Mouse (Mus musculus) spleen, adult 2 months (tissue): Measurements from ENCODE around the gene Gm5447. TPM values are rescaled to one million over a fixed set of nuclear protein-coding genes. Genes with fewer than 3 reads are reported as not detected.

Experiments
- DNase-seq, 2 experiments: peaks; one replicate each; pipeline versions ENCODE4 v3.0.0 to v3.0.0-alpha.2; 2012 to 2021; ENCODE audit warnings: low spot score in 2 of 2, low read depth in 1 of 2
- H3K27ac ChIP-seq: fragments of 200-500 bp; 2 replicates; pipeline ENCODE4 v1.5.1; 2012; ENCODE audit warnings: low read length, inconsistent platforms; ENCODE audit not compliant: insufficient read depth
- H3K27me3 ChIP-seq: fragments of 200-500 bp; 2 replicates; pipeline ENCODE4 v1.6.1; 2012; ENCODE audit warnings: mild to moderate bottlenecking, moderate library complexity, low read length, inconsistent platforms; ENCODE audit not compliant: control insufficient read depth, insufficient read depth
- H3K36me3 ChIP-seq: fragments of 200-500 bp; 2 replicates; pipeline ENCODE4 v1.6.1; 2012; ENCODE audit warnings: mild to moderate bottlenecking, low read length, inconsistent platforms; ENCODE audit not compliant: control insufficient read depth, insufficient read depth
- H3K4me1 ChIP-seq: fragments of 200-500 bp; 2 replicates; pipeline ENCODE4 v1.6.1; 2011; ENCODE audit warnings: inconsistent platforms; ENCODE audit not compliant: control insufficient read depth, insufficient read depth, insufficient read length
- H3K4me3 ChIP-seq: fragments of 200-500 bp; 2 replicates; pipeline ENCODE4 v1.5.1; 2011; ENCODE audit warnings: mild to moderate bottlenecking, inconsistent platforms; ENCODE audit not compliant: insufficient read depth, insufficient read length; ENCODE audit errors: extremely low read depth
- CTCF ChIP-seq: fragments of 200-500 bp; IDR thresholded peaks from 2 replicates; pipeline ENCODE4 v1.5.1; 2011; ENCODE audit warnings: mild to moderate bottlenecking, inconsistent platforms; ENCODE audit not compliant: insufficient read depth, insufficient read length, insufficient replicate concordance; ENCODE audit errors: extremely low read depth
- POLR2A ChIP-seq: fragments of 200-500 bp; IDR thresholded peaks from 2 replicates; pipeline ENCODE4 v1.6.1; 2011; ENCODE audit warnings: low read depth, low read length, inconsistent platforms
- WGBS: fragments of 180-500 bp; shearing (Covaris S2); methylation state at CpG from one replicate; pipeline ENCODE4 v1.1.7; 2018; 5-methylcytosine and 5-hydroxymethylcytosine counted together
- polyA plus RNA-seq: library from polyadenylated mRNA; depleted of rRNA; stranded (reverse); fragments of >200 nt; gene quantifications from 2 replicates; pipeline ENCODE4 v1.2.3, GENCODE M21; 2012

Gene Gm5447
- polyA plus RNA-seq, 1 experiment: not detected

DNA sequence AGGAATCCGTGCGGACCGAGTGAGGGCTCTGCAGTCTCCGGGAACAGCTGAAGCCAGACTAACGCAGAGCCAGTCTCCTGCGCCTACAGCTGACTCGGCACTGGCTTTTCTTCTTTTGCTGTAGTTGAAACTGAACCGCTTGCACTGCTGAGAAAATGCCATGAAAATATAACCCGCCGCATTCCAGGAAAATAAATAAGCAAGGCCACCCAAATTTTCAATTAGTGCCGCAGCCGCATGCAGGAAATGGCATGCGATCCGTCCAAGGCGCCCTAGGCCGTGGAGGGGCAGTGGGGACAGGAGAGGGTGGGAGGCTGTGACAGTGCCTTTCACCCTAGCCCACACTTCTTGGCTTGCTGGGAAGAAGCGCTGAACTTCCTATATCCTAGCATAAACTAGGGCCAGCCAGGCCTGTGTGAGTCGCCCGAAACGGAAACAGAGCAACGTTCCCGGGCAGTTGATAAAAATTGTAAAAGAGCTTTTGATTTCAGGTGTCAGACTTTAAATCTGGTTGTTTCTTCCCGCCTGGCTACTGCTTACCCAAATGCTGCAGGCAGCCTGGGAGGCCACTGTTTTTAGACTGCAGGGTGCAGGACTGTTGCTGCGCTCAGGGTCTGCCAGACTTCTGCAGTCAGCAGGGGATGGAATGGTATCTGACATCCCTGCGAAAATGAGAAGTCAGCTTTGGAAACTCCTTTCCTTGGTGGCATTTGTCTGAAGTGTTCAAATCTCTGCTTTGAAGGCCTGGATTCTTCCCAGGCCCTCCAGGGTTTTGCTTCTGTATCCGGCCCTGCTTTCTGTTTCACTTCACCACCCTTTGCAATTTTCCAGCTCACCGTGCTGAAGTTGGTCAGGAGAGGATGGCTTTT lies 11.8 kb downstream of the Gm5447 start:
- no peaks in the 10 kb centered on the region for H3K36me3 ChIP-seq
- no peak for TF ChIP-seq POLR2A
- no peak for TF ChIP-seq CTCF
- no peaks in the 10 kb centered on the region for H3K27me3 ChIP-seq
- H3K4me1 ChIP-seq: no peaks in the 10 kb centered on the region
- 32% methylated on average over 27 of the region's 27 CpGs for WGBS
- peak overlapping the region; percentile 26; the same call in 1 of the 2 replicates for H3K4me3 ChIP-seq
- 0 out of 2 replicates have a peak overlapping the region, but pooled peaks have one; percentile 6 for H3K27ac ChIP-seq
- DNase-seq: no peak

DNA sequence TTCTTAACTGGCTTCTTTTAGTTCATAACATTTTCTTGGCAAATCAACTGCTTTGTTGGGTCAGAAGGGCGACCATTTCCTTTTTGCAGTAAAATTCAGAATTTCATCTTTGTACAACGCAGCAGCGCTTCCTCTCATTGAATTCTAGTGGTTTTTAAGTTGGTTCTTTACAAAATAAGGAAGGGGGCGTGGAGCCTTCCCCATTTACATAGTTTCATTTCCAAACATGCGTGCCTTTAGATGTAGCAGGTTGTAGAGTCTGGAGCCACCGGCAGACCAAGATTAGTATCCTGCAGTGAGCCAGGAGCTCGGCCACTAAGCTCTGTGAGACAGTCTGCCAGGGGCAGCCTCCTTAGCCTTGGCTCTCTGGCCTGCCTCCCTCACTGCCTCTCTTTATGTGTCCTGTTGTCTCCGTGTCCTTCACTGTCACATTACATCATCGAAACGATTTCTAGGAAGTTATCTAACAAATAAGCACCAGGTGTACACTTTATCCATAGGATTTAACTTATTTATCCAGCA lies 13.0 kb downstream of the Gm5447 start:
- TF ChIP-seq POLR2A: no peak
- no peak for TF ChIP-seq CTCF
- DNase-seq: no peak
- H3K27me3 ChIP-seq: no peaks in the 10 kb centered on the region
- no peaks in the 10 kb centered on the region for H3K4me1 ChIP-seq
- no peak overlapping the region for H3K27ac ChIP-seq
- WGBS: 24% methylated on average over 10 of the region's 10 CpGs
- no peaks in the 10 kb centered on the region for H3K36me3 ChIP-seq
- no peak overlapping the region for H3K4me3 ChIP-seq

DNA sequence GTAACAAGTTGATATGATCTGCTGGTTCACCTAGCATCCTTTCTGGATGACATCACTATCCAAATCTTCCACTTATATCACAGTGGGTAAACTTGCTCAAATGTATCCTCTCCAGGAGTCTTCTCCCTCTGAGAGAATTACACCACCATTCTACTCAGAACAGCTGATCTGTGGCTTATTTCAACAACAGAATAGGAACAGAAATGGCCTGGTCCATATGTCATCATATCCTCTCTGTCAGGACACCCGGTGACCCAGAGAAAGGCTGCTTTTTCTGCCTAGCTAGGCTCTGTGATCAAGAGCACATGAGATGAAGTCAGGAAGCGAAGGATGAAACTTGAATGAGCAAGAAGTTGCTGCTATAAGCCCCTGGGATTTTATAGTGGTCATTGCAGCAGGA lies 13.7 kb downstream of the Gm5447 start:
- H3K27me3 ChIP-seq: no peaks in the 10 kb centered on the region
- H3K27ac ChIP-seq: no peak overlapping the region
- no peak overlapping the region for H3K4me3 ChIP-seq
- TF ChIP-seq CTCF (no peak), POLR2A (no peak)
- no peaks in the 10 kb centered on the region for H3K36me3 ChIP-seq
- WGBS: 71% methylated on average over 2 of the region's 2 CpGs
- no peaks in the 10 kb centered on the region for H3K4me1 ChIP-seq
- DNase-seq: no peak

DNA sequence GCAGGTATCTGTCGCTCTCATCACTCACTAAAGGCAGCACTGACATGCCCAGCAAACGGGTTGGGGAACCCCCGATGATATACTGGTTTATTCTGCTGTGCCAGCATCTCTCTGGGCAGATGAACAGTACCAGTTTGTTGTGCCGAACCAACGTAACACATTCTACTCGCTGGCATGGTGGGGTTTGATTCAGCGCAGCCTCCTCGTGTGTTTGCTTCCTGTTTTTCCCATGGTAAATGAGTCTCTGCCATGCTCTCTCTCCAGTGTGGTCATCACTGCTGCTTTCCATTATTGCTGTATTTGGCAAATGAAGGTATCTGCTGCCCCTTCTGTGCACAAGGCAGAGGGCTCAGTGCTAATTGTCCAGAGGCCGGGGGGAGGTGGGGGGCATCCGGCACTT lies 15.7 kb downstream of the Gm5447 start:
- no peak for TF ChIP-seq POLR2A
- TF ChIP-seq CTCF: no peak
- H3K4me1 ChIP-seq: no peaks in the 10 kb centered on the region
- no peaks in the 10 kb centered on the region for H3K36me3 ChIP-seq
- H3K27ac ChIP-seq: no peak overlapping the region
- no peak overlapping the region for H3K4me3 ChIP-seq
- 80% methylated on average over 10 of the region's 10 CpGs for whole genome bisulfite sequencing
- H3K27me3 ChIP-seq: no peaks in the 10 kb centered on the region
- DNase-seq: no peak

DNA sequence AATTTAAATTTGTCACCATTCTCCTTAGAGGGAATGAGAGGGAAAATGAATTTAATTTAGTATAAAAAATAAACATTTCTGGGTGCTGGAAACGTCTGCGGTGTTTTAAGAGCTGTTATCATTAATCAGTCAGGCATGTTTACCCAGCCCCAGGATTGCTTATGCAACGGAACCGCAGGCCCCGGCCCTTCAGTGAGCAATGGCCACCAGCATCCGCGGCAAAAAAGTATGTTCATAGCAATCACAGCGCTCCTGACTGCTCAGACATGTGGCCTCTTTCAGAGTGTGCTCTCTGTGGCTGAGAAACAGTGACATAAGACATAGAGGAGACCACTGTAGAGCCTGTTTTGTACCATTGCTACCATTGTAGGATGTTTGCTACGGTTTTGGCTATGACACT lies 16.2 kb downstream of the Gm5447 start:
- Histone ChIP-seq H3K36me3 (no peaks in the 10 kb centered on the region), H3K4me1 (no peaks in the 10 kb centered on the region), H3K27ac (no peak overlapping the region), H3K4me3 (no peak overlapping the region), H3K27me3 (no peaks in the 10 kb centered on the region)
- TF ChIP-seq POLR2A: no peak
- no peak for TF ChIP-seq CTCF
- no peak for DNase-seq
- WGBS: 80% methylated on average over 9 of the region's 9 CpGs

DNA sequence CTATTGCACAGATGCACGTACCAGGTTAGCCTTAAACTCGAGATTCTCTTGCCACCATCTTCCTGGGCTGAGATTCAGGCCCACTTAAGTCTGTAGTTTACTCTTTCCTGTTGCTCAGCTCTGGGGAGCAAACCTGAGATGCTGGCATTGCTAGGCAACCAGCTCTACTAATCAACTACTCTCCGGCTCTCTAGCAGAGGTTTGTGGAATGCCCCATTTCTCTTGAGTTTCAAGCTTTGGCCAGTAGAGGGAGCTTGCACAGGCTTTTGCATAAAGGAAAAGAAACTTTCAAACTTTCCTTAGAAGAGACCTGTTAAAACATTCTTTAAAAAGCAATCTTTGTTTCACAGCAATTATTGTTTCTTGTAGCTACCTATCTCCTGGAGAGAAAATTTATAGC lies 19.8 kb downstream of the Gm5447 start:
- H3K4me1 ChIP-seq: no peaks in the 10 kb centered on the region
- 41% methylated on average over 3 of the region's 3 CpGs for WGBS
- TF ChIP-seq POLR2A: no peak
- peak; percentile 11; the same call in 1 of the 2 replicates for TF ChIP-seq CTCF
- no peaks in the 10 kb centered on the region for H3K36me3 ChIP-seq
- no peak overlapping the region for H3K27ac ChIP-seq
- DNase-seq: peak; percentile 32 to 34
- no peak overlapping the region for H3K4me3 ChIP-seq
- H3K27me3 ChIP-seq: no peaks in the 10 kb centered on the region
